Mouse (Mus musculus): ENCODE results near the gene Rcor2. TPM values are rescaled to one million over a fixed set of nuclear protein-coding genes. Genes with fewer than 3 reads are reported as not detected.

Gene Rcor2
- polyA plus RNA-seq, 2 experiments: 0.36 to 1.7 TPM

GRCm38 (mm10) chr19:7291958-7292709 lies 25.0 kb downstream of the Rcor2 start:
- no peak for ATAC-seq (ENCODE audit: insufficient read depth)
- no peak overlapping the region for H3K27ac ChIP-seq
- H3K9me3 ChIP-seq (ENCODE audit: control insufficient read depth, low read length): no peaks in the 10 kb centered on the region
- H3K4me3 ChIP-seq (ENCODE audit: insufficient read depth in 1 of 2, low read depth in 2 of 2, low read length in 2 of 2): no peak overlapping the region
- H3K9ac ChIP-seq (replicated peaks): no peak overlapping the region
- H3K4me1 ChIP-seq (replicated peaks; ENCODE audit: control insufficient read depth in 2 of 2, insufficient read depth in 2 of 2, low read length in 1 of 2): peaks cover 24 to 34% of the 10 kb centered on the region in 2 experiments
- no peak for TF ChIP-seq CTCF (IDR thresholded peaks at IDR 0.05; ENCODE audit: low read depth)
- TF ChIP-seq EP300 (IDR thresholded peaks at IDR 0.05; ENCODE audit: low read depth): no peak
- DNase-seq (ENCODE audit: low read depth in 3 of 3, low spot score in 3 of 3): no peak
- H3K36me3 ChIP-seq (replicated peaks; ENCODE audit: control insufficient read depth, insufficient read depth, low read depth): no peaks in the 10 kb centered on the region; the same call in 1 of the 2 replicates
- no peaks in the 10 kb centered on the region for H3K27me3 ChIP-seq (ENCODE audit: control insufficient read depth, insufficient read depth, low read length)
- 75% methylated on average over 7 of the region's 7 CpGs for WGBS (ENCODE audit: insufficient replicate concordance)
- H3K4me2 ChIP-seq (ENCODE audit: low read depth): no peak overlapping the region

DNA sequence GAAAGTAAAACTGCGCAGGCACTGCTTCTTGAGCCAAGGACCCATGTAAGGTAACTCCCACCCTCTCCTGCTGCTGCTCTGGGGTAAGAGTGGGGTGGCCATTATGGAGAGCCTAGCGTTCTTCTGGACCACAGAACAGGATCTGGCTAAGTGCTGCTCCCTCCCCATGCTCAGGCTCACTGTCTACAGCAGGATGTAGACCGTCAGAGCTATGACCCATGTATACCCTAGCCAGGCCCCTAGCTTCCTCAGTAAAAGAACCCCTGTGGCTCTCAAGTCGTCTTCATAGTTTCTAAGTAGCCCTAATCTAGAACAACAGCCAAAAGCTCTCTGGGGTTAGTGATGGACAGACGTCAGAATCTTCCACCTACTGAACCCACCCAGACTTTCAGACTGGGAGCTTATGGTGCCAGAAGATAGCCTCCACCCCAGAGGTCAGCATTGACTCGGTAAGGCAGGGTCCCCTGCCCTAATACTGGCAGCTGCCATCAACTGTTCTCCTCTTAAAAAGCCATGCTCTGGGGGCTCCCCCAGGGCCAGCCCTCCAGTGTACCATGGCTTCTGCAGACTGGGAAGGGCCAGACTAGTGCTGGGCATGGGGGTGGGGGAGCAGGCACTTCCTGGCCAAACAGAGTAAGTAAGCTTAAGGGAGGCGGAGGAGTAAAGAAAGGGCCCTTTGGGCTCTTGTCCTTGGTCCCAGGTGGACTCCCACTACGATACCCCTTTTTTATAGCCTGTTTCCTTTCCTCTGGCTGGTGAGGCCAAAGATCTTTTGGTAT lies 27.2 kb downstream of the Rcor2 start:
- no peak for ATAC-seq (ENCODE audit: insufficient read depth)
- WGBS (ENCODE audit: insufficient replicate concordance): 35% methylated on average over 8 of the region's 8 CpGs

DNA sequence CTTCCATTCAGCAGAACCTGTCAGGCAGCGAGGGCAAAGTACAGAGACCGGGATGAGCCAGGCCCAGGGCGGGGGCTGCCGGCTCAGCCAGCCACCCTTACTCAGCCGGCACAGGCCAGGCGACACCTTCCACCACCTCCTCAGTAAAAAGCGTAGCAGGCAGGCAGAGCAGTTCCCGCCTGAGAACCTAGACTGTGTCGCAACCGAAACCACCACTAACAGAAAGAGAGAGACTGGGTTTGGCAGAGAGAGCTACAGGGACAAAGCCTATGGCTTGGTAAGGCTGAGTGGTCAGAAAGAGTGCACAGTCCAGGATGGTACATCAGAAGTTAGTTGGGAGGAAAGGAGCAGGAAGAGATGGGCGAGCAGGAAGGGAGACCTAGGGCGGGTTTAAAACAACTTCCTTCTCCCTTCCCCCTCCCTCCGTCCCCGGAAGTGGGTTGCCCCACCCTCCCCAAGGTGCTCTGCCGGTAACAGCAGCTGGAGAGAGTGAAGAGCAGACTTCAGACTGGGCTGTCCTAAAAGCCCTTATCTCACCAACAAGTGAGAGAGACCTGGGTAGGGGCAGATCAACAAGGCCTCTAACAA lies 28.0 kb downstream of the Rcor2 start:
- peak; percentile 52 to 66 (median 62) for DNase-seq (ENCODE audit: low read depth in 3 of 3, low spot score in 3 of 3)
- Histone ChIP-seq H3K4me2 (ENCODE audit: low read depth) (peak overlapping the region; percentile 83), H3K36me3 (replicated peaks; ENCODE audit: control insufficient read depth, insufficient read depth, low read depth) (no peaks in the 10 kb centered on the region; the same call in 1 of the 2 replicates), H3K27ac (peak overlapping the region; percentile 81), H3K4me3 (ENCODE audit: insufficient read depth in 1 of 2, low read depth in 2 of 2, low read length in 2 of 2) (peak overlapping the region; percentile 61 to 65), H3K9ac (replicated peaks) (peak overlapping the region; percentile 68), H3K9me3 (ENCODE audit: control insufficient read depth, low read length) (no peaks in the 10 kb centered on the region), H3K27me3 (ENCODE audit: control insufficient read depth, insufficient read depth, low read length) (no peaks in the 10 kb centered on the region), H3K4me1 (replicated peaks; ENCODE audit: control insufficient read depth in 2 of 2, insufficient read depth in 2 of 2, low read length in 1 of 2) (peaks cover 24 to 40% of the 10 kb centered on the region in 2 experiments)
- ATAC-seq (ENCODE audit: insufficient read depth): peak; percentile 90
- TF ChIP-seq CTCF (IDR thresholded peaks at IDR 0.05; ENCODE audit: low read depth) (no peak), EP300 (IDR thresholded peaks at IDR 0.05; ENCODE audit: low read depth) (peak; percentile 33; the same call in 1 of the 2 replicates)
- 12% methylated on average over 15 of the region's 15 CpGs for WGBS (ENCODE audit: insufficient replicate concordance)

More for the DNA sequence above, 27.2 kb downstream of the Rcor2 start:
- Histone ChIP-seq H3K27me3 (ENCODE audit: control insufficient read depth, insufficient read depth, low read length) (no peaks in the 10 kb centered on the region), H3K4me2 (ENCODE audit: low read depth) (peak overlapping the region; percentile 83), H3K4me1 (replicated peaks; ENCODE audit: control insufficient read depth in 2 of 2, insufficient read depth in 2 of 2, low read length in 1 of 2) (peaks cover 24 to 38% of the 10 kb centered on the region in 2 experiments), H3K36me3 (replicated peaks; ENCODE audit: control insufficient read depth, insufficient read depth, low read depth) (no peaks in the 10 kb centered on the region; the same call in 1 of the 2 replicates), H3K9ac (replicated peaks) (peak overlapping the region; percentile 68), H3K27ac (no peak overlapping the region), H3K9me3 (ENCODE audit: control insufficient read depth, low read length) (no peaks in the 10 kb centered on the region), H3K4me3 (ENCODE audit: insufficient read depth in 1 of 2, low read depth in 2 of 2, low read length in 2 of 2) (peak overlapping the region; percentile 61 to 65)
- TF ChIP-seq EP300 (IDR thresholded peaks at IDR 0.05; ENCODE audit: low read depth) (no peak), CTCF (IDR thresholded peaks at IDR 0.05; ENCODE audit: low read depth) (no peak)
- DNase-seq (ENCODE audit: low read depth in 3 of 3, low spot score in 3 of 3): no peak

- Histone ChIP-seq H3K9me3 (ENCODE audit: control insufficient read depth, low read length) (no peaks in the 10 kb centered on the region), H3K9ac (replicated peaks) (no peak overlapping the region), H3K4me1 (replicated peaks; ENCODE audit: control insufficient read depth in 2 of 2, insufficient read depth in 2 of 2, low read length in 1 of 2) (peaks cover 24 to 40% of the 10 kb centered on the region in 2 experiments), H3K27ac (peak overlapping the region; percentile 81), H3K4me2 (ENCODE audit: low read depth) (peak overlapping the region; percentile 83), H3K27me3 (ENCODE audit: control insufficient read depth, insufficient read depth, low read length) (no peaks in the 10 kb centered on the region), H3K36me3 (replicated peaks; ENCODE audit: control insufficient read depth, insufficient read depth, low read depth) (no peaks in the 10 kb centered on the region), H3K4me3 (ENCODE audit: insufficient read depth in 1 of 2, low read depth in 2 of 2, low read length in 2 of 2) (peak overlapping the region in 1 of 2 experiments; percentile 61; a peak in 1 of 4 replicates)
- DNase-seq (ENCODE audit: low read depth in 3 of 3, low spot score in 3 of 3): no peak
- WGBS (ENCODE audit: insufficient replicate concordance): 61% methylated on average over 4 of the region's 4 CpGs
- no peak for ATAC-seq (ENCODE audit: insufficient read depth)
- TF ChIP-seq CTCF (IDR thresholded peaks at IDR 0.05; ENCODE audit: low read depth) (no peak), EP300 (IDR thresholded peaks at IDR 0.05; ENCODE audit: low read depth) (no peak)
These were observed 28.8 kb downstream of the Rcor2 start for GRCm38 (mm10) chr19:7295959-7296358.
